Mouse (Mus musculus) MEL (cell line): ENCODE results near the gene Col4a1.

Source experiments
- BHLHE40 ChIP-seq: IDR thresholded peaks from 2 replicates; pipeline ENCODE4 v1.6.1; 2012; ENCODE audit warnings: low read depth, mild to moderate bottlenecking, inconsistent platforms, low read length, improper control_type of control experiment, borderline replicate concordance
- CTCF ChIP-seq, 3 experiments: IDR thresholded peaks in 2 of 3; conservative IDR thresholded peaks in 1 of 3; 2 replicates each; pipeline ENCODE4 v1.5.1; 2011 to 2012; ENCODE audit warnings: low read length in 3 of 3, low read depth in 2 of 3, mild to moderate bottlenecking in 2 of 3, improper control_type of control experiment in 1 of 3, inconsistent platforms in 1 of 3, mixed read lengths in 1 of 3, moderate library complexity in 1 of 3; ENCODE audit not compliant: control insufficient read depth in 1 of 3, insufficient read depth in 1 of 3, poor library complexity in 1 of 3, severe bottlenecking in 1 of 3
- EP300 ChIP-seq, 2 experiments: IDR thresholded peaks; 2 replicates each; pipeline ENCODE4 v1.6.1; 2011; ENCODE audit warnings: improper control_type of control experiment in 2 of 2, low read length in 2 of 2, low read depth in 1 of 2, mild to moderate bottlenecking in 1 of 2
- GATA1 ChIP-seq: IDR thresholded peaks from 2 replicates; pipeline ENCODE4 v1.6.1; 2011; ENCODE audit warnings: low read depth, low read length, improper control_type of control experiment
- HCFC1 ChIP-seq: IDR thresholded peaks from 2 replicates; pipeline ENCODE4 v1.6.1; 2012; ENCODE audit warnings: low read depth, mild to moderate bottlenecking, inconsistent platforms, low read length, improper control_type of control experiment, moderate library complexity
- JUND ChIP-seq: IDR thresholded peaks from 2 replicates; pipeline ENCODE4 v1.6.1; 2011; ENCODE audit warnings: low read depth, mild to moderate bottlenecking, improper control_type of control experiment, low read length
- KAT2A ChIP-seq: conservative IDR thresholded peaks from 2 replicates; pipeline ENCODE4 v1.6.1; 2012; ENCODE audit warnings: low read depth, low read length, improper control_type of control experiment, inconsistent platforms
- MYC ChIP-seq: IDR thresholded peaks from 2 replicates; pipeline ENCODE4 v1.6.1; 2011; ENCODE audit warnings: low read depth, mild to moderate bottlenecking, low read length, improper control_type of control experiment, moderate library complexity
- POLR2A ChIP-seq, 2 experiments: IDR thresholded peaks; 2 replicates each; pipeline ENCODE4 v1.6.1; 2011 to 2012; ENCODE audit warnings: low read length in 2 of 2, mild to moderate bottlenecking in 2 of 2, control low read depth in 1 of 2, improper control_type of control experiment in 1 of 2, low read depth in 1 of 2, moderate library complexity in 1 of 2; ENCODE audit not compliant: control insufficient read depth in 1 of 2, insufficient read depth in 1 of 2, poor library complexity in 1 of 2
- POLR2AphosphoS5 ChIP-seq: IDR thresholded peaks from 2 replicates; pipeline ENCODE4 v1.6.1; 2012; ENCODE audit warnings: low read depth, borderline replicate concordance, mild to moderate bottlenecking, inconsistent platforms, low read length, moderate library complexity, mixed read lengths
- RAD21 ChIP-seq: IDR thresholded peaks from 2 replicates; pipeline ENCODE4 v1.6.1; 2011; ENCODE audit warnings: mild to moderate bottlenecking, low read depth, low read length, improper control_type of control experiment
- TCF12 ChIP-seq: IDR thresholded peaks from 2 replicates; pipeline ENCODE4 v1.6.1; 2014; ENCODE audit warnings: low read depth, mild to moderate bottlenecking, inconsistent platforms, low read length, improper control_type of control experiment, moderate library complexity

DNA sequence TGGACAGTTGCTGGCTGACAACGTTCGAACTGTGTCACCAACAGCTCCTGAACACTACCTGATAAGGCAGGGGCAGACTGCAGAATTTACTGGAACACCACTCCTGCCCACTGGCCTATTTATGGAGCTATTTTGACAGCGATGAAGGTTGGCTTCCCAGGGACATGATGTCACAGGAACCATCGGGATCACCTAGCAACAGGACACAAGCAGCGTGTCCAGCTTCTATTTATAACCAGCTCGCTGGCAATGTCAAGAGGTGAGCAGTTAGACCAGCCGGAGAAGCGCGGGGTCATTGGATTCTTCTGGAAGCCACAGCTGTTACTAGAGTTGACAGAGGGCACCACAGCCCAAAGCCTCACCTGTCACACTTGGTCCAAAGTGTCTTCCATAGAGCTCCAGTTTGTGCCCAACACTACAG, 129.0 kb downstream of the Col4a1 start:
- no peak for TF ChIP-seq JUND
- no peak for TF ChIP-seq HCFC1
- no peak for TF ChIP-seq EP300 (IDR thresholded peaks at IDR 0.05; ENCODE audit: low read depth in 1 of 2, low read length in 2 of 2)
- no peak for TF ChIP-seq BHLHE40
- no peak for TF ChIP-seq TCF12
- no peak for TF ChIP-seq POLR2AphosphoS5
- no peak for TF ChIP-seq GATA1
- no peak for TF ChIP-seq POLR2A (IDR thresholded peaks at IDR 0.05; ENCODE audit: control insufficient read depth in 1 of 2, insufficient read depth in 1 of 2, low read depth in 1 of 2, low read length in 2 of 2, poor library complexity in 1 of 2)
- no peak for TF ChIP-seq RAD21
- TF ChIP-seq CTCF (IDR thresholded peaks at IDR 0.05 in 2 of 3, conservative IDR thresholded peaks at IDR 0.05 in 1 of 3; ENCODE audit: control insufficient read depth in 1 of 3, insufficient read depth in 1 of 3, low read depth in 2 of 3, low read length in 3 of 3, poor library complexity in 1 of 3, severe bottlenecking in 1 of 3), result no peak
- TF ChIP-seq MYC, result no peak
- TF ChIP-seq KAT2A, result no peak
